Mouse (Mus musculus) forebrain, postnatal 0 days (tissue): ENCODE measurements around the gene Cyp1a1. TPM values are rescaled to one million over a fixed set of nuclear protein-coding genes. Genes with fewer than 3 reads are reported as not detected.

Experiments
- ATAC-seq: fragments of 200-750 bp; cut with Nextera tagmentation; 2 replicates; pipeline ENCODE4 v1.8.0; 2017; ENCODE audit warnings: mild to moderate bottlenecking, moderate library complexity
- DNase-seq: peaks from one replicate; pipeline ENCODE4 v3.0.0-alpha.2; 2015
- H3K27ac ChIP-seq: fragments of 300-500 bp; sonication (generic); 2 replicates; pipeline ENCODE4 v1.5.1; 2014; ENCODE audit warnings: low read depth, mild to moderate bottlenecking, antibody characterized with exemption, low read length, moderate library complexity, mixed read lengths
- H3K27me3 ChIP-seq: fragments of 300-500 bp; sonication (generic); 2 replicates; pipeline ENCODE4 v1.6.1; 2014; ENCODE audit warnings: mild to moderate bottlenecking, low read length, mixed read lengths; ENCODE audit not compliant: insufficient read depth
- H3K36me3 ChIP-seq: fragments of 300-500 bp; sonication (generic); 2 replicates; pipeline ENCODE4 v1.6.1; 2014; ENCODE audit warnings: mild to moderate bottlenecking, moderate library complexity; ENCODE audit not compliant: insufficient read depth
- H3K4me1 ChIP-seq: fragments of 300-500 bp; sonication (generic); 2 replicates; pipeline ENCODE4 v1.6.1; 2014; ENCODE audit warnings: antibody characterized with exemption; ENCODE audit not compliant: insufficient read depth
- H3K4me2 ChIP-seq: fragments of 300-500 bp; sonication (generic); 2 replicates; pipeline ENCODE4 v1.6.1; 2014; ENCODE audit warnings: low read depth, mild to moderate bottlenecking, moderate library complexity
- H3K4me3 ChIP-seq: fragments of 300-500 bp; sonication (generic); 2 replicates; pipeline ENCODE4 v1.5.1; 2014; ENCODE audit warnings: low read depth, low read length, mixed read lengths
- H3K9ac ChIP-seq: fragments of 300-500 bp; sonication (generic); 2 replicates; pipeline ENCODE4 v1.6.1; 2014; ENCODE audit warnings: mild to moderate bottlenecking
- H3K9me3 ChIP-seq: fragments of 300-500 bp; sonication (generic); 2 replicates; pipeline ENCODE4 v1.6.1; 2016; ENCODE audit warnings: low read length
- CTCF ChIP-seq: sonication (generic); IDR thresholded peaks from 2 replicates; pipeline ENCODE4 v1.5.1; 2016; ENCODE audit warnings: antibody characterized with exemption, control low read depth, low read depth
- WGBS: fragments of 180-500 bp; shearing (Covaris S2); extraction: QIAGEN DNeasy Blood & Tissue Kit; methylation state at CpG from one replicate; pipeline ENCODE4 v1.1.7; 2014; 5-methylcytosine and 5-hydroxymethylcytosine counted together
- polyA plus RNA-seq: library from polyadenylated mRNA; unstranded; fragments of >200 nt; fragmentation: Nextera tagmentation; extraction: Ambion mirVana; gene quantifications from 2 replicates; pipeline ENCODE4 v1.2.1, GENCODE M21; 2015
- total RNA-seq: library from RNA; depleted of rRNA; stranded (reverse); fragments of >200 nt; gene quantifications from 2 replicates; pipeline ENCODE4 v1.2.3, GENCODE M21; 2014; rRNA removed

Gene Cyp1a1
- total and polyA plus RNA-seq, 2 experiments from 2014 or later: 0.42 to 0.67 TPM

DNA sequence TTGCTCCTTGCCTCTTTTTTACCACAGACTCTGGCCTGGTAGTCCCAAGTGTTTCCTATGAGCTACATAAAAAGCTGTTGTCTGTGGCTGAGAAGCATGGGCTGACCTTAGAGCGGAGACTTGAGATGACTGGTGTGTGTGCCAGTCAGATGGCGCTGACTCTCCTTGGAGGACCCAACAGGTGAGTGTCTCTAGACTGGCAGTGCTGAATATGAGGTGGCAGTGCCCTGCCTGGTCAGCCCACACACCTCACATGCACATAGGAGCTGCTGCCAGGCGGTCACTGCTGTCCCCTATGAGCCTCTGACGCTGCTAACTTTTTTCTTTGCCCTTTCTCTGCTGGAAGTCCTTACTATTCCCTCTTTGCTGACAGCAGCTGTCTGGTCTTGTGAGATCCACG is 52.1 kb downstream of the Cyp1a1 start:
- H3K4me3 ChIP-seq: no peak overlapping the region
- WGBS: 95% methylated on average over 5 of the region's 5 CpGs
- no peak for ATAC-seq
- peaks cover 42% of the 10 kb centered on the region for H3K36me3 ChIP-seq
- no peak for DNase-seq
- no peak overlapping the region for H3K27ac ChIP-seq
- H3K9ac ChIP-seq: no peak overlapping the region
- H3K9me3 ChIP-seq: no peaks in the 10 kb centered on the region
- no peaks in the 10 kb centered on the region for H3K4me1 ChIP-seq
- no peak overlapping the region for H3K4me2 ChIP-seq
- no peaks in the 10 kb centered on the region for H3K27me3 ChIP-seq
- no peak for TF ChIP-seq CTCF

DNA sequence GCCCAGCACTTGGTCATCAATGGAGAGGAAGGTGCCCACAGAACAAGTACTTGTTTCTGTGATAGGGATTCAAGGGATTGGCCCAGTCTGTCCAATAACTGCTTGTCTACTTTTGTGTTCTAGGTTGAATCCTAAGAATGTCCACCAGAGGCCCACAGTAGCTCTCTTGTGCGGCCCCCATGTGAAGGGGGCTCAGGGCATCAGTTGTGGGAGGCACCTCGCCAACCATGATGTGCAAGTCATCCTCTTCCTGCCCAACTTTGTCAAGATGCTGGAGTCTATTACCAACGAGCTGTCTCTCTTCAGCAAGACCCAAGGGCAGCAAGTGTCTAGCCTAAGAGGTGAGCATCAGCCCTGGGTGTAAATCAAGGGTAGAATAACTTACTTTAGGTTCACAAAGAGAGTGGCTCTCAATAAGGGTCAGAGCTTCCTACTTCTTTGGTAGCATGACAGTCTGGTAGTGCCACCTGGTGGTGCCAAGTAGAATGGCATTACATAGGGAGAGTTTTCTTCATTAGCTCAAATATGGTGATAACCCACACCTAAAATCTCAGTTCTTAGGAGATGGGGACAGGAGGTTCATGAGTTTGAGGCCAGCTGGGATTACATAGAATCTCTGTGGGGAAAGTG is 56.8 kb downstream of the Cyp1a1 start:
- 70% methylated on average over 3 of the region's 3 CpGs for WGBS
- no peak overlapping the region for H3K4me2 ChIP-seq
- H3K27me3 ChIP-seq: no peaks in the 10 kb centered on the region
- peak; percentile 79 for DNase-seq
- H3K27ac ChIP-seq: no peak overlapping the region
- TF ChIP-seq CTCF: peak; percentile 96
- H3K36me3 ChIP-seq: peaks cover 84% of the 10 kb centered on the region
- H3K9me3 ChIP-seq: no peaks in the 10 kb centered on the region
- peak; percentile 59; the same call in 1 of the 2 replicates for ATAC-seq
- H3K4me3 ChIP-seq: no peak overlapping the region
- no peaks in the 10 kb centered on the region for H3K4me1 ChIP-seq
- no peak overlapping the region for H3K9ac ChIP-seq

DNA sequence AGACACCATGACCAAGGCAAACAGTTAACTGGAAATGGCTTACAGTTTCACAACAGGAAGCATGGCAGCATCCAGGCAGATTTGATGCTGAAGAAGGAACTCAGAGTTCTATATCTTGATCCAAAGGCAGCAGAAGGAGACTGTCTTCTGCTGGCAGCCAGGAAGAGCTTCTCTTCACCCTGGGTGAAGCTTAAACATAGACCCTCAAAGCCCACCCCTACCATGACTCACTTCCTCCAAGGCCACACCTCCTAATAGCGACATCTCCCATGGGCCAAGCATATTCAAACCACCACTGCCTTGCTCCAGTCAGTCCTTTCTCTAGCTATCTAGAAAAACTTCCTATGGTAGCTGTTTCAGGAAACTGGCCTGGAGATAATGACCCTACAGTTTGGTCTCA is 59.3 kb downstream of the Cyp1a1 start:
- no peaks in the 10 kb centered on the region for H3K27me3 ChIP-seq
- 78% methylated on average over 1 of the region's 1 CpGs for WGBS
- no peak for TF ChIP-seq CTCF
- H3K4me1 ChIP-seq: no peaks in the 10 kb centered on the region
- H3K27ac ChIP-seq: no peak overlapping the region
- DNase-seq: no peak
- no peak for ATAC-seq
- no peak overlapping the region for H3K9ac ChIP-seq
- H3K9me3 ChIP-seq: no peaks in the 10 kb centered on the region
- no peak overlapping the region for H3K4me2 ChIP-seq
- peaks cover 89% of the 10 kb centered on the region for H3K36me3 ChIP-seq
- no peak overlapping the region for H3K4me3 ChIP-seq

DNA sequence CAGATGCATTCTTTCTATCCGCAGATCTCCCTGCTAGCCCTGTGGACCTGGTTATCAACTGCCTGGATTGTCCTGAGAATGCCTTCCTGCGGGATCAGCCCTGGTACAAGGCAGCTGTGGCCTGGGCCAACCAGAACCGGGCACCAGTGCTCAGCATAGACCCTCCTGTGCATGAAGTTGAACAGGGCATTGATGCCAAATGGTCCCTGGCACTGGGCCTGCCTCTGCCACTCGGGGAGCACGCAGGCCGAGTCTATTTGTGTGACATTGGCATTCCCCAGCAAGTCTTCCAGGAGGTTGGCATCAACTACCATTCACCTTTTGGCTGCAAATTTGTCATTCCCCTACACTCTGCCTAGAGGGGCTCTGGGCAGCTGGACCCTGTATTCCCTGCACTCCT is 60.4 kb downstream of the Cyp1a1 start:
- WGBS: 49% methylated on average over 6 of the region's 6 CpGs
- TF ChIP-seq CTCF: no peak
- ATAC-seq: no peak

DNA sequence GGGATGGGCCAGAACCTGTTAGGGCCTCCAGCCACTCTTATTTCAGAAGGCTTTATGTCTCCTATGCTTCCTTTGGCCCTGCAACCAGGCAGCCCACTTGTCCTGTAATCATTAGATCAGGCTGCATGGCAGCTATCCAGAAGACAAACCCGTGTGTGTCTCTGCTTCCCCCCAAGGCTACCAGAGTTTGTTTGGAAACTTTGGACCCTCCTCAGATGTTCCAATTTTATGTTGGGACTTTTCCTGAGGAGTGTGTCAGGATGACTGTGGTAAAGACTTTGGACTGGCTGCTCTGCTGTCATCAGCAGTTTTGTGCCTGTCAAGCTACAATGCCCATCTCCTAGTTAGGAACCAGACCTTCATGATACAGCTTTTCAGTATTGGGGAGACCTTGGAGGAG is 61.1 kb downstream of the Cyp1a1 start:
- DNase-seq: no peak
- H3K27ac ChIP-seq: no peak overlapping the region
- ATAC-seq: no peak
- peaks cover 91% of the 10 kb centered on the region for H3K36me3 ChIP-seq
- 57% methylated on average over 1 of the region's 1 CpGs for WGBS
- H3K9ac ChIP-seq: no peak overlapping the region
- H3K4me3 ChIP-seq: no peak overlapping the region
- H3K4me2 ChIP-seq: no peak overlapping the region
- no peaks in the 10 kb centered on the region for H3K27me3 ChIP-seq
- no peaks in the 10 kb centered on the region for H3K4me1 ChIP-seq
- H3K9me3 ChIP-seq: no peaks in the 10 kb centered on the region
- TF ChIP-seq CTCF: no peak

More for the DNA sequence above, 60.4 kb downstream of the Cyp1a1 start:
- DNase-seq: no peak
- no peaks in the 10 kb centered on the region for H3K27me3 ChIP-seq
- no peak overlapping the region for H3K4me3 ChIP-seq
- H3K36me3 ChIP-seq: peaks cover 90% of the 10 kb centered on the region
- H3K9me3 ChIP-seq: no peaks in the 10 kb centered on the region
- H3K4me1 ChIP-seq: no peaks in the 10 kb centered on the region
- no peak overlapping the region for H3K27ac ChIP-seq
- no peak overlapping the region for H3K9ac ChIP-seq
- H3K4me2 ChIP-seq: no peak overlapping the region

DNA sequence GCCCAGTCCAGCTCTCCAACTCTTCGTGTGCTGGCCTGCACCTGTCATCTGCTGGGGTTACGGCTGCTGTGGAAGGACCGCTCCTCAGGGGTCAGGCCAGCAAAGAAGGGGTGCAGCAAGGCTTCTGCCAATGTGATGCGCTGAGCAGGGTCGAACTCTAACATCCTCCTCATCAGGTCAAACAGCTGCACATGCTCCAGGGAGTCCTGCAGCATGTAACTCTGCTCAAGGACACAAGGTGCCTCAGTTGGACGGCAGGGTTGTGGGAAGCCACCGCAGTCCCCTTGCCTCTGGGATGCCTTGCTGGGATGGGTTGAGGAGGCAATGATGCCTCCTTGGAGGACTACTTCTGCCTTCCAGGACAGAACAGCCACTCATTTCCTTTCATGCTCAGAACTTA is 63.2 kb downstream of the Cyp1a1 start:
- Histone ChIP-seq H3K36me3 (peaks cover 100% of the 10 kb centered on the region), H3K9me3 (no peaks in the 10 kb centered on the region), H3K9ac (no peak overlapping the region), H3K27ac (no peak overlapping the region; the same call in 1 of the 2 replicates), H3K4me3 (no peak overlapping the region), H3K4me2 (no peak overlapping the region), H3K4me1 (no peaks in the 10 kb centered on the region), H3K27me3 (no peaks in the 10 kb centered on the region)
- TF ChIP-seq CTCF: no peak
- 88% methylated on average over 7 of the region's 7 CpGs for WGBS
- ATAC-seq: no peak
- no peak for DNase-seq

Other genes starting within 250 kb of the Cyp1a1 start
- 16.2 and 20.5 TPM in 2 replicates for gene Ppcdc, start 247.8 kb upstream of the Cyp1a1 start, total RNA-seq
- gene Ppcdc, start 247.8 kb upstream of the Cyp1a1 start, polyA plus RNA-seq: 14.9 and 18.3 TPM in 2 replicates
- 252 and 282 TPM in 2 replicates for gene Scamp5, start 219.9 kb upstream of the Cyp1a1 start, total RNA-seq
- gene Scamp5, start 219.9 kb upstream of the Cyp1a1 start, polyA plus RNA-seq: 167 and 175 TPM in 2 replicates
- gene Rpp25, start 183.9 kb upstream of the Cyp1a1 start, total RNA-seq: 24.7 and 30.2 TPM in 2 replicates
- 40.9 and 46.5 TPM in 2 replicates for gene Rpp25, start 183.9 kb upstream of the Cyp1a1 start, polyA plus RNA-seq
- 236 and 279 TPM in 2 replicates for gene Cox5a, start 166.7 kb upstream of the Cyp1a1 start, total RNA-seq
- gene Cox5a, start 166.7 kb upstream of the Cyp1a1 start, polyA plus RNA-seq: 1,027 and 1,112 TPM in 2 replicates
- gene Fam219b, start 150.4 kb upstream of the Cyp1a1 start, total RNA-seq: 25.1 and 29.9 TPM in 2 replicates
- gene Fam219b, start 150.4 kb upstream of the Cyp1a1 start, polyA plus RNA-seq: 19.8 and 26.8 TPM in 2 replicates
- 46.1 and 47.8 TPM in 2 replicates for gene Mpi, start 135.2 kb upstream of the Cyp1a1 start, total RNA-seq
- 37.9 and 49.3 TPM in 2 replicates for gene Mpi, start 135.2 kb upstream of the Cyp1a1 start, polyA plus RNA-seq
- gene Scamp2, start 127.0 kb upstream of the Cyp1a1 start, total RNA-seq: 29.3 and 36.3 TPM in 2 replicates
- 37.3 and 42.8 TPM in 2 replicates for gene Scamp2, start 127.0 kb upstream of the Cyp1a1 start, polyA plus RNA-seq
- 24.6 and 31.4 TPM in 2 replicates for gene Ulk3, start 98.5 kb upstream of the Cyp1a1 start, total RNA-seq
- 6.0 and 15.6 TPM in 2 replicates for gene Ulk3, start 98.5 kb upstream of the Cyp1a1 start, polyA plus RNA-seq
- 0.67 and 1.8 TPM in 2 replicates for gene Cplx3, start 81.6 kb upstream of the Cyp1a1 start, total RNA-seq
- 1.2 and 2.6 TPM in 2 replicates for gene Cplx3, start 81.6 kb upstream of the Cyp1a1 start, polyA plus RNA-seq
- not detected in 2 replicates for gene Lman1l, start 67.2 kb upstream of the Cyp1a1 start, total RNA-seq
- not detected in 2 replicates for gene Lman1l, start 67.2 kb upstream of the Cyp1a1 start, polyA plus RNA-seq
- 105 and 135 TPM in 2 replicates for gene Csk, start 34.3 kb upstream of the Cyp1a1 start, total RNA-seq
- 37.0 and 46.3 TPM in 2 replicates for gene Csk, start 34.3 kb upstream of the Cyp1a1 start, polyA plus RNA-seq
- not detected in 2 replicates for gene Cyp1a2, start 4.2 kb upstream of the Cyp1a1 start, total RNA-seq
- gene Cyp1a2, start 4.2 kb upstream of the Cyp1a1 start, polyA plus RNA-seq: not detected in 2 replicates
- 7.2 and 10.2 TPM in 2 replicates for gene Edc3, start 20.6 kb downstream of the Cyp1a1 start, total RNA-seq
- 23.5 and 27.8 TPM in 2 replicates for gene Edc3, start 20.6 kb downstream of the Cyp1a1 start, polyA plus RNA-seq
- 79.7 and 105 TPM in 2 replicates for gene Clk3, start 77.9 kb downstream of the Cyp1a1 start, total RNA-seq
- 55.4 and 61.7 TPM in 2 replicates for gene Clk3, start 77.9 kb downstream of the Cyp1a1 start, polyA plus RNA-seq
- 4.7 and 5.5 TPM in 2 replicates for gene Arid3b, start 148.9 kb downstream of the Cyp1a1 start, total RNA-seq
- gene Arid3b, start 148.9 kb downstream of the Cyp1a1 start, polyA plus RNA-seq: 3.1 and 3.8 TPM in 2 replicates
- 81.7 and 92.6 TPM in 2 replicates for gene Ubl7, start 223.1 kb downstream of the Cyp1a1 start, total RNA-seq
- 152 and 155 TPM in 2 replicates for gene Ubl7, start 223.1 kb downstream of the Cyp1a1 start, polyA plus RNA-seq